Mouse (Mus musculus): ENCODE measurements around the gene Atrn. TPM values are rescaled to one million over a fixed set of nuclear protein-coding genes. Genes with fewer than 3 reads are reported as not detected.

The Atrn gene
- polyA plus RNA-seq, 1 experiment from 2014 or later = 3.7 TPM

DNA sequence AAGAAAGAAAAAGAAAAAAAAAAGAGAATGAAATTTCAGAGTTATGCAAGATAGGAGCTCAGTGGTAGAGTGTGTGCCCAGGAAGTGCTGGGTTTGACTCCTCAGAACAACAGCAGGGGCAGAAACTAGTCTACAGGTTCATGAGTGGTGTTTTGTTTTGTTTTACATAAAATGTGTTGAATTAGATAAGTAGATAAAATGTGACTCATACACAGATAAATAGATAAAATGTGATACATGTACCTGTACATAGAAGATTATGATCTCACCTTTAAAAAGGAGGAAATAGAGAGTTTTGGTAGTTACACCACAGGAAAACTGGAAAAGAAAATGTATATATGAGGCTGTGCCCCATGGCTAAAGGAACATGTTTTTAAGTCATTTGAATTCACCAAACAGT, 72.8 kb downstream of the Atrn start:
- H3K36me3 ChIP-seq (ENCODE audit: control insufficient read depth, insufficient read depth, low read length) = no peaks in the 10 kb centered on the region
- H3K4me2 ChIP-seq (replicated peaks; ENCODE audit: low read depth) = no peak overlapping the region
- DNase-seq (ENCODE audit: low spot score) (no peak), ATAC-seq (ENCODE audit: low FRiP score, low TSS enrichment) (no peak)
- no peaks in the 10 kb centered on the region for H3K4me1 ChIP-seq (replicated peaks; ENCODE audit: control insufficient read depth, insufficient read depth)
- TF ChIP-seq EP300 (optimal IDR thresholded peaks at IDR 0.05) = no peak
- no peak for TF ChIP-seq CTCF (IDR thresholded peaks at IDR 0.05; ENCODE audit: low read depth)
- no peaks in the 10 kb centered on the region for H3K27me3 ChIP-seq (ENCODE audit: control insufficient read depth, insufficient read depth, low read length)
- no peak overlapping the region for H3K4me3 ChIP-seq (ENCODE audit: low read depth, low read length)
- H3K27ac ChIP-seq (replicated peaks) = no peak overlapping the region
- H3K9ac ChIP-seq (ENCODE audit: low read length) = no peak overlapping the region
- H3K9me3 ChIP-seq (ENCODE audit: control insufficient read depth, low read length) = no peaks in the 10 kb centered on the region

DNA sequence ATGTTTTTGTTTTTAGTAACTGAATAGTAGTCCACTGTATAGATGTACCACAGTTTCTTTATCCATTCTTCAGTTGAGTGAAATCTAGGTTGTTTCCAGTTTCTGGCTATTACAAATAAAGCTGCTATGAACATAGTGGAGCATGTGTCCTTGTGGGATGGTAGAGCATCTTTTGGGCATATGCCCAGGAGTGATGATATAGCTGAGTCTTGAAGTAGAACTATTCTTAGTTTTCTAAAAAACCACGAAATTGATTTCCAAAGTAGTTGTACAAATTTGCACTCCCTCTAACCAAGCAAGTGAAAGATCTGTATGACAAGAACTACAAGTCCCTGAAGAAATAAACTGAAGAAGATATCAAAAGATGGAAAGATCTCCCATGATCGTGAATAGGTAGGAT, 86.5 kb downstream of the Atrn start:
- no peaks in the 10 kb centered on the region for H3K4me1 ChIP-seq (replicated peaks; ENCODE audit: control insufficient read depth, insufficient read depth)
- TF ChIP-seq CTCF (IDR thresholded peaks at IDR 0.05; ENCODE audit: low read depth) (no peak), EP300 (optimal IDR thresholded peaks at IDR 0.05) (no peak)
- DNase-seq (ENCODE audit: low spot score) (no peak), ATAC-seq (ENCODE audit: low FRiP score, low TSS enrichment) (no peak)
- H3K36me3 ChIP-seq (ENCODE audit: control insufficient read depth, insufficient read depth, low read length) = no peaks in the 10 kb centered on the region
- no peaks in the 10 kb centered on the region for H3K9me3 ChIP-seq (ENCODE audit: control insufficient read depth, low read length)
- no peak overlapping the region for H3K9ac ChIP-seq (ENCODE audit: low read length)
- H3K4me3 ChIP-seq (ENCODE audit: low read depth, low read length) = no peak overlapping the region
- 93% methylated on average over 2 of the region's 2 CpGs for WGBS
- H3K27ac ChIP-seq (replicated peaks) = no peak overlapping the region
- H3K27me3 ChIP-seq (ENCODE audit: control insufficient read depth, insufficient read depth, low read length) = no peaks in the 10 kb centered on the region
- H3K4me2 ChIP-seq (replicated peaks; ENCODE audit: low read depth) = no peak overlapping the region

DNA sequence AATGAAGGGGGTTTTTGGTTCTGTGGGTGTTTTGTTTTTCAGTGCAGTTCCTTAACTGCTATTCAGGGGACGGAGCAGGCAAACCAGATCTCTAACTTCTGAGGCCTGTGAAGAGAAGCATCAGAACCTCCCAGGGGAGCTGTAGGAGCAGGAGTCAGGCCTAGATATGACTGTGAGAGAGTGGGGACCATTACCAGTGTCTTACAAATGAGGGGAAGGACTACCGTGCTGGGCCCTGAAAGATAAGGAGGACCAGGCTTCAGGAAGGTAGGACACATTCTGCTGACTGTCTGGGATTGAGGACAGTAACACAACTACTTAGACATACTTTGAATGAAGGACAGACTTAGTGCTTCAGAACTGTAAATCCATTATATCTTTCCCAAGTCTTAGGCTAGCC, 102.8 kb downstream of the Atrn start:
- Histone ChIP-seq H3K27ac (replicated peaks) (no peak overlapping the region), H3K4me3 (ENCODE audit: low read depth, low read length) (no peak overlapping the region), H3K4me2 (replicated peaks; ENCODE audit: low read depth) (no peak overlapping the region), H3K9me3 (ENCODE audit: control insufficient read depth, low read length) (no peaks in the 10 kb centered on the region), H3K27me3 (ENCODE audit: control insufficient read depth, insufficient read depth, low read length) (no peaks in the 10 kb centered on the region), H3K9ac (ENCODE audit: low read length) (no peak overlapping the region), H3K4me1 (replicated peaks; ENCODE audit: control insufficient read depth, insufficient read depth) (no peaks in the 10 kb centered on the region), H3K36me3 (ENCODE audit: control insufficient read depth, insufficient read depth, low read length) (peaks cover 10% of the 10 kb centered on the region)
- TF ChIP-seq CTCF (IDR thresholded peaks at IDR 0.05; ENCODE audit: low read depth) = no peak
- no peak for TF ChIP-seq EP300 (optimal IDR thresholded peaks at IDR 0.05)
- DNase-seq (ENCODE audit: low spot score) = no peak
- no peak for ATAC-seq (ENCODE audit: low FRiP score, low TSS enrichment)
- WGBS = 88% methylated on average over 2 of the region's 2 CpGs

DNA sequence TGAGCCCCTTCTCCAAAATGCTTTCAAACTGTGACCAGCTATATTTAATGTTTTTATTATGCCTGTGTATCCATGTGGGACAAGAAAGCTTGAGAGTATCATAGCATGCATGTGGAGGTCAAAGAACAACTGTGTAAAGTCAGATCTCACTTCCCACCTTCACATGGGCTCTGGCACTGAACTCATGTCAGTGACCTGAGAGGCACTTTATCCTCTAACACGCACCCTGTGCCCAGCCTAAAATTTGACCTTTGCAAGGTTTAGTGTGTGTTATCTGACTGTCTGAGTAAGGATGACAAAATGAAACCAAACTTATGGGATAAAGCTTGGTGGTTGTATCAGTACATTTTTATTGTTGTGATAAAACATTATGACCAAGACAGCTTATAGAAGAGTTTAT, 104.3 kb downstream of the Atrn start:
- no peak for TF ChIP-seq CTCF (IDR thresholded peaks at IDR 0.05; ENCODE audit: low read depth)
- no peak for TF ChIP-seq EP300 (optimal IDR thresholded peaks at IDR 0.05)
- no peaks in the 10 kb centered on the region for H3K27me3 ChIP-seq (ENCODE audit: control insufficient read depth, insufficient read depth, low read length)
- DNase-seq (ENCODE audit: low spot score) = no peak

DNA sequence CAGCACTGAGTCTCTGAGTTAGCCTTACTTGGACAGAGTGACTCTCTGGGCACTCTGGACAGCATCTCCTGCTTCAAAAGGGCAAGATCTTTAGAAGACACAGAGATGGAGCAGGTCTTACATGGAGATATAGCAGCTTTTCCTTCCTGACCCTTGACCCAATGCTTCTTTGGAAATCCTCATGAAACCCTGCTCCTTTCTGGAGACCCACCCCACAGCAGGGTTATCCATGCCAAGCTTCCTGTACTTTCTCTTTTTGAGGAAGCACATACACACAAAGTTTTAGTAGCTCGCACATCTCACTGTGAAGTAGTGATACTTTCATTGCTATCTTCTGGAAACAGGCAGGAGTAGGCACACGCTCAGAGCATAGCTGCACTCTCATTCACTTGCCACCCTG, 118.9 kb downstream of the Atrn start:
- no peaks in the 10 kb centered on the region for H3K36me3 ChIP-seq (ENCODE audit: control insufficient read depth, insufficient read depth, low read length)
- DNase-seq (ENCODE audit: low spot score) (no peak), ATAC-seq (ENCODE audit: low FRiP score, low TSS enrichment) (no peak)
- H3K4me3 ChIP-seq (ENCODE audit: low read depth, low read length) = no peak overlapping the region
- no peaks in the 10 kb centered on the region for H3K27me3 ChIP-seq (ENCODE audit: control insufficient read depth, insufficient read depth, low read length)
- 88% methylated on average over 2 of the region's 2 CpGs for WGBS
- TF ChIP-seq EP300 (optimal IDR thresholded peaks at IDR 0.05) (no peak), CTCF (IDR thresholded peaks at IDR 0.05; ENCODE audit: low read depth) (no peak)
- no peak overlapping the region for H3K27ac ChIP-seq (replicated peaks)
- H3K9me3 ChIP-seq (ENCODE audit: control insufficient read depth, low read length) = no peaks in the 10 kb centered on the region
- H3K4me2 ChIP-seq (replicated peaks; ENCODE audit: low read depth) = no peak overlapping the region
- no peaks in the 10 kb centered on the region for H3K4me1 ChIP-seq (replicated peaks; ENCODE audit: control insufficient read depth, insufficient read depth)
- H3K9ac ChIP-seq (ENCODE audit: low read length) = no peak overlapping the region

More for the DNA sequence above, 104.3 kb downstream of the Atrn start:
- H3K27ac ChIP-seq (replicated peaks) = no peak overlapping the region
- H3K9me3 ChIP-seq (ENCODE audit: control insufficient read depth, low read length) = no peaks in the 10 kb centered on the region
- no peak overlapping the region for H3K9ac ChIP-seq (ENCODE audit: low read length)
- H3K4me2 ChIP-seq (replicated peaks; ENCODE audit: low read depth) = no peak overlapping the region
- no peaks in the 10 kb centered on the region for H3K4me1 ChIP-seq (replicated peaks; ENCODE audit: control insufficient read depth, insufficient read depth)
- 85% methylated on average over 1 of the region's 1 CpGs for WGBS
- ATAC-seq (ENCODE audit: low FRiP score, low TSS enrichment) = no peak
- peaks cover 10% of the 10 kb centered on the region for H3K36me3 ChIP-seq (ENCODE audit: control insufficient read depth, insufficient read depth, low read length)
- no peak overlapping the region for H3K4me3 ChIP-seq (ENCODE audit: low read depth, low read length)

DNA sequence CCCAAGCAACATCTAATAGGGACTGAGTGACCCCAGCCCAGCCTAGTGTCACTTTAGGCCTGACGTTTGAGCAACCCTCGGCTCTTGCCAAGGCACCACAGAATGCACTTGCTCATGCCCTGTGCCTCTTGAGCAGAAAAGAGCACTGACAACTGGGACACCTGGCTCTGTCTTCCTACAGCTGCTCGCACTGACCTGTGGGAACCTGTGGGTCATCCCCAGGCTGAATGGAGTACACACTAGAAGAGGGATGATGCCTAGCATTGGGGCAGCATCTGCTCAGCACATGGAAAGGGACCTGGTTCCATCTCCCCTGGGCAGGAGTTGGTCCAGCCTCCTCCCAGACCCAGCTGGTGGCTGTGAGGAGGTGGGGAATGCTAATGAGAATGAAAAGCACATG, 120.6 kb downstream of the Atrn start:
- 93% methylated on average over 3 of the region's 3 CpGs for WGBS
- Histone ChIP-seq H3K9ac (ENCODE audit: low read length) (no peak overlapping the region), H3K27ac (replicated peaks) (no peak overlapping the region), H3K27me3 (ENCODE audit: control insufficient read depth, insufficient read depth, low read length) (no peaks in the 10 kb centered on the region), H3K9me3 (ENCODE audit: control insufficient read depth, low read length) (no peaks in the 10 kb centered on the region), H3K4me2 (replicated peaks; ENCODE audit: low read depth) (no peak overlapping the region), H3K4me3 (ENCODE audit: low read depth, low read length) (no peak overlapping the region), H3K4me1 (replicated peaks; ENCODE audit: control insufficient read depth, insufficient read depth) (no peaks in the 10 kb centered on the region), H3K36me3 (ENCODE audit: control insufficient read depth, insufficient read depth, low read length) (no peaks in the 10 kb centered on the region)
- ATAC-seq (ENCODE audit: low FRiP score, low TSS enrichment) (no peak), DNase-seq (ENCODE audit: low spot score) (no peak)
- TF ChIP-seq CTCF (IDR thresholded peaks at IDR 0.05; ENCODE audit: low read depth) (no peak), EP300 (optimal IDR thresholded peaks at IDR 0.05) (no peak)
